Mouse (Mus musculus) C2C12 (cell line): Measurements from ENCODE around the gene Hsf2bp.

Experiments
- CEBPB ChIP-seq: IDR thresholded peaks from one replicate; pipeline ENCODE4 v1.6.1; 2011; ENCODE audit warnings: low read depth, mild to moderate bottlenecking, control low read depth, moderate library complexity
- CTCF ChIP-seq: IDR thresholded peaks from one replicate; pipeline ENCODE4 v1.5.1; 2011; ENCODE audit not compliant: control insufficient read depth, insufficient read depth, insufficient read length
- MAX ChIP-seq: IDR thresholded peaks from one replicate; pipeline ENCODE4 v1.6.1; 2011; ENCODE audit warnings: mild to moderate bottlenecking, control low read depth
- USF1 ChIP-seq: IDR thresholded peaks from one replicate; pipeline ENCODE4 v1.6.1; 2011; ENCODE audit warnings: low read depth, mild to moderate bottlenecking, control low read depth, moderate library complexity

GRCm38 (mm10) chr17:31912881-31913662 lies 123.1 kb downstream of the Hsf2bp start:
- TF ChIP-seq CTCF (no peak), MAX (no peak), CEBPB (no peak), USF1 (no peak)
